Mouse (Mus musculus) bone marrow macrophage, adult 2 months (primary cell): Measurements from ENCODE around the gene Accsl. TPM values are rescaled to one million over a fixed set of nuclear protein-coding genes. Genes with fewer than 3 reads are reported as not detected.

ENCODE experiments used
- H3K27ac ChIP-seq: 2 replicates; pipeline ENCODE4 v1.5.1; 2012; ENCODE audit warnings: low read depth, low read length; ENCODE audit not compliant: insufficient read depth
- H3K4me1 ChIP-seq: 2 replicates; pipeline ENCODE4 v1.6.1; 2012; ENCODE audit warnings: low read length; ENCODE audit not compliant: control insufficient read depth, insufficient read depth
- H3K4me3 ChIP-seq: 2 replicates; pipeline ENCODE4 v1.5.1; 2012; ENCODE audit warnings: mild to moderate bottlenecking, low read length, moderate library complexity; ENCODE audit not compliant: insufficient read depth
- CTCF ChIP-seq: IDR thresholded peaks from 2 replicates; pipeline ENCODE4 v1.5.1; 2012; ENCODE audit warnings: low read depth, mild to moderate bottlenecking, low read length, moderate library complexity
- POLR2A ChIP-seq: IDR thresholded peaks from 2 replicates; pipeline ENCODE4 v1.6.1; 2012; ENCODE audit warnings: mild to moderate bottlenecking, low read depth, low read length, borderline replicate concordance
- polyA plus RNA-seq: library from polyadenylated mRNA; stranded (reverse); fragments of >200 nt; gene quantifications from 2 replicates; pipeline ENCODE4 v1.2.4, GENCODE M21; 2012; ENCODE audit not compliant: missing spikeins, insufficient read depth, insufficient read length

The Accsl gene
- polyA plus RNA-seq, 1 experiment = not detected

- H3K4me3 ChIP-seq = peak within 1 kb of the TSS; percentile 86
- TF ChIP-seq CTCF = peak; percentile 57
- no peak for TF ChIP-seq POLR2A
- H3K27ac ChIP-seq = no peak within 1 kb of the TSS
- peaks cover 5% of the 10 kb centered on the region for H3K4me1 ChIP-seq
Measured at GRCm38 (mm10) chr2:93822045-93822749, 46.8 kb downstream of the Accsl start, which contains the start of gene Ext2. Ext2 (minus strand) TSS chr2:93822568.

GRCm38 (mm10) chr2:93817791-93818190 lies 51.2 kb downstream of the Accsl start:
- H3K27ac ChIP-seq = no peak overlapping the region
- TF ChIP-seq CTCF (no peak), POLR2A (no peak)
- peaks cover 5% of the 10 kb centered on the region for H3K4me1 ChIP-seq
- H3K4me3 ChIP-seq = no peak overlapping the region

- no peak overlapping the region for H3K4me3 ChIP-seq
- TF ChIP-seq CTCF (no peak), POLR2A (no peak)
- H3K4me1 ChIP-seq = no peaks in the 10 kb centered on the region
- no peak overlapping the region for H3K27ac ChIP-seq
Measured at GRCm38 (mm10) chr2:93813343-93813742, 55.6 kb downstream of the Accsl start.

GRCm38 (mm10) chr2:93811812-93812211 lies 57.1 kb downstream of the Accsl start:
- Histone ChIP-seq H3K4me1 (no peaks in the 10 kb centered on the region), H3K4me3 (no peak overlapping the region), H3K27ac (no peak overlapping the region)
- peak; percentile 94 for TF ChIP-seq CTCF
- TF ChIP-seq POLR2A = no peak

- Histone ChIP-seq H3K4me3 (no peak overlapping the region), H3K27ac (no peak overlapping the region), H3K4me1 (no peaks in the 10 kb centered on the region)
- no peak for TF ChIP-seq POLR2A
- TF ChIP-seq CTCF = peak; percentile 96
Measured at GRCm38 (mm10) chr2:93809931-93810330, 59.0 kb downstream of the Accsl start.

- peaks cover 8% of the 10 kb centered on the region for H3K4me1 ChIP-seq
- H3K4me3 ChIP-seq = no peak overlapping the region
- no peak overlapping the region for H3K27ac ChIP-seq
- TF ChIP-seq CTCF (no peak), POLR2A (no peak)
Measured at GRCm38 (mm10) chr2:93808071-93808470, 60.9 kb downstream of the Accsl start.

GRCm38 (mm10) chr2:93807440-93807839 lies 61.5 kb downstream of the Accsl start:
- no peak overlapping the region for H3K27ac ChIP-seq
- no peak for TF ChIP-seq POLR2A
- TF ChIP-seq CTCF = no peak
- H3K4me3 ChIP-seq = no peak overlapping the region
- peaks cover 11% of the 10 kb centered on the region for H3K4me1 ChIP-seq

- no peak overlapping the region for H3K27ac ChIP-seq
- TF ChIP-seq POLR2A (no peak), CTCF (no peak)
- peaks cover 11% of the 10 kb centered on the region for H3K4me1 ChIP-seq
- no peak overlapping the region for H3K4me3 ChIP-seq
Measured at GRCm38 (mm10) chr2:93806487-93807201, 62.3 kb downstream of the Accsl start.

GRCm38 (mm10) chr2:93805523-93805922 lies 63.4 kb downstream of the Accsl start:
- Histone ChIP-seq H3K4me1 (peaks cover 11% of the 10 kb centered on the region), H3K27ac (no peak overlapping the region), H3K4me3 (no peak overlapping the region)
- no peak for TF ChIP-seq CTCF
- no peak for TF ChIP-seq POLR2A

Other genes starting within 250 kb of the Accsl start
- not detected in 2 replicates for gene Alx4, start 226.8 kb downstream of the Accsl start, polyA plus RNA-seq
- gene Ext2, start 46.6 kb downstream of the Accsl start, polyA plus RNA-seq = 33.1 and 43.7 TPM in 2 replicates
- 19.1 and 26.1 TPM in 2 replicates for gene Accs, start 19.2 kb downstream of the Accsl start, polyA plus RNA-seq
- not detected in 2 replicates for gene Gm13889, start 88.0 kb upstream of the Accsl start, polyA plus RNA-seq
- gene Gm27027, start 127.2 kb upstream of the Accsl start, polyA plus RNA-seq = not detected in 2 replicates
- gene Alkbh3, start 141.7 kb upstream of the Accsl start, polyA plus RNA-seq = 37.4 and 38.8 TPM in 2 replicates